Mouse (Mus musculus) left cerebral cortex, postnatal 14 days (tissue): Measurements from ENCODE around the gene Tmem198. TPM values are rescaled to one million over a fixed set of nuclear protein-coding genes. Genes with fewer than 3 reads are reported as not detected.
A peak's percentile ranks its signal among the peaks of the same experiment; 100 is the strongest.

Experiments used
- DNase-seq, 2 experiments: peaks; one replicate each; pipeline ENCODE4 v3.0.0; 2021 to 2022; ENCODE audit warnings: low spot score in 2 of 2, mixed read lengths in 1 of 2
- intact Hi-C: fragments of 180-260 bp; cut with DNase I; formaldehyde crosslinking; loops from one replicate; pipeline ENCODE4 v1.15.1; 2025
- total RNA-seq, 2 experiments: library from RNA; stranded (reverse); gene quantifications; 2 replicates each; pipeline ENCODE4 v1.2.3; 2021

Tmem198 gene
- total RNA-seq, 2 experiments from 2014 or later = 76.1 to 77.3 TPM

DNA sequence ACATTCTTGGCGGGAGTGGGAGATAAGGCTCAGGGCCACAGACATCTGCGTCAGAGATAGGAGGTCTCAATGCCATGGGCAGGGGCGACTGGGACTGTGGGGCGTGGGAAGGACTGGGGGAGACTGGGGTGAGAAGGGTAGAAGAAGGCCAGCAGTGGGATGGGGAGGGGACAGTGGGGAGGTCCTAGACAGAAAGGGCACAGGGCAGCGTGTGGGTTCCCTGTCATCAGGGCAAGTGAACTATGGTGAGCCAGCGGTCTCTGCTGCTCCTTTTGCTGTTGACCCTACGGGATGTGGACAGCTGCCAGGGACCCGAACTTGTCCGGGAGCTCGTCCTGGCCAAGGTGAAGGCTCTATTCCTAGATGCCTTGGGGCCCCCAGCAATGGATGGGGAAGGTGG, 27.7 kb downstream of the Tmem198 start, which contains the start of gene Inha:
Inha (plus strand) TSS at position 72 of the 400 bp plus-strand sequence.
- no peak for DNase-seq
- intact Hi-C loops = no loop called here

DNA sequence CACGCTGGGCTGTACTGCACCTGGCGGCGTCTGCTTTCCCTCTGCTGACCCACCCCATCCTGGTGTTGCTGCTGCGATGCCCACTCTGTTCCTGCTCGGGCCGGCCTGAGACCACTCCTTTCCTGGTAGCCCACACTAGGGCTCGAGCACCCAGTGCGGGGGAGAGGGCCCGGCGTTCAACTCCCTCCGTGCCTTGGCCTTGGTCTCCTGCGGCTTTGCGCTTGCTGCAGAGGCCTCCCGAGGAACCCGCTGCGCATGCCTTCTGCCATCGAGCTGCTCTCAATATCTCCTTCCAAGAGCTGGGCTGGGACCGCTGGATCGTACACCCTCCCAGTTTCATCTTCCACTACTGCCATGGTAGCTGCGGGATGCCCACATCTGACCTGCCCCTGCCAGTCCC, 30.3 kb downstream of the Tmem198 start:
- no peak for DNase-seq

GRCm38 (mm10) chr1:75510154-75510553, 30.8 kb downstream of the Tmem198 start:
- intact Hi-C loops = no loop called here

More for the DNA sequence above, 30.3 kb downstream of the Tmem198 start:
- intact Hi-C loops = no loop called here

DNA sequence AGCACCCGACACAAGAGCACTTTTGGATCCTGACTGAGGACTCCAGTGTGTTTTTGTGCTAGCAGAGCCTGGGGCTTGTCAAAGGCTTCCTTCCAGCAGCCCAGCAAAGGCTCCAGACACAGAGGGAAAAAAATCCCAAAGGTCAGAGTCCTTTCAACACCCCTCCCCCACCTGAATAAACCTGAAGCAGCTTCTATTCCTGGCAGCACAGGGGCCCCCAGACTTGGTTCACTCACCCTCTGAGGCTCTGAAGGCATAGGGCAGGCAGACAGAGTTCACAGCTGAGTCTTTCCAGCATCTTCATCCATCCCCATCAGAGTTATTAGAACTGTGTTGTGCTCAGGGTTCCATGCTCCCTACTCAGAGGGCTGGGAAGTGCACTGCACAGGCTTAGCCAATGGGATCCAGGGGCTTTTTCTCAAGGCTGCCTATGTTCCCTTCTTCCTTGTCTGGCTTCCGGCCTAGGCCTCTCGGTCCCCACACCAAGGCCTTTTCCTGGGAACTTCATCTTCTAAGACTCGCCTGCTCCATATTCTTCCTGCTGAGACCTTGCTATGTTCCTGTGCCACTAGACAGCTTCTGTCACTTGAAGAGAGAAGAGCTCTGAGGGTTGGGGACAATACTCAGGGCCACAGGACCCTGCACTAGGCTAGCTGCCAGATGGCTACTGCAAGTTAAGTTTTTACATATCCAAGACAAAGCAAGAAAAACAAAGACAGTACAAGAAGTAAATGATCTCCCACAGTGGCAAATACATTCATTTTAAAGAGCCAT, 32.3 kb downstream of the Tmem198 start:
- DNase-seq = no peak
- intact Hi-C loops = no loop called here

More at GRCm38 (mm10) chr1:75510154-75510553, 30.8 kb downstream of the Tmem198 start:
- no peak for DNase-seq

DNA sequence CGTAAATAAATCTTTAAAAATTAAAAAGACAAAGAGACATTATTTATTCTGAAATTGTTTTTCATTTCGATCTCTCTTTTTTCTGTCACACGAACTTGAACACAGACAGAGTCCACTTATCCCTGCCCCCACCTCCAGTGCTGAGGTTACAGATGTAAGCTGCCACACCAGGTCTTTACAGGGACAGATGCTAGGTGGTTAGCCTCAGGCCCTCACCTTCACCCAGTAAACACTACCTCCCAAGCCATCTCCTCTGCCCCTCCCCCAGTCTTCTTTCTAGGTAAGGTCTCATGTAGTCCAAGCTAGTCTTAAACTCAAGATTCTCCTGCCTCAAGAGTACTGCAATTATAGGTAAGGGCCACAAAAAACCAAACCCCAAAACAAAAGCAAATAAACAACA, 33.2 kb downstream of the Tmem198 start:
- no peak for DNase-seq
- intact Hi-C loops = no loop called here

DNA sequence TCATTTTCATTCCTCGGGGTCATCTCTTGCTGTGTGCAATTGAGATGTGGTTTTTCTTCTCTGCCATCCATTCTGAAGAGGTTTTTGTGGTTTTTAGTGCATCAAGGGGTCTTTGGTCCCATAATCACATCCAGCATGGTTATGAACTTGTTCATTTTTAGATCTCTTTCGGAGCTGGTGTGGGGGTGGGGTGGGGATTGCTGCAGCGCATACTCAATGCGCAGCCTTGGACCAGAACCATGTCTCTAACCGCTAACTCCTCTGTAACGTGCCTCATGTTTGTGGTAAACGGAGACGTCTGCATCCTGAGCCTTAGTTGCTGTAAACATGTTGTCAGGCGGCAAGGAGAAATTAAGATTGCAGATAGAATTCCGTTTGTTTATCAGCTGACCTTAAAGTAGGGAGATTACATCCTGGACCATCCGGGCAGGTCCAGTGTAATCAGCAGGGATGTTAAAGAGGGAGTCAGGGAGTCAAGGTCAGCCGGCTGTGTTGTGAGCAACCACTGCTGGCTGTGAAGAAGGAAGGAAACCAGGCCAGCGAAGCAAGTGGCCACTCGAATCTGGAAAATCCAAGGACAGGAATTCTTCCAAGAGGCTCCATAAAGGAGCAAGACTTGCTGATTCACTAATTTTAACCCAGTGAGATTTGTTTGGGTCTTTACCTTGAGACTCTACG, 37.5 kb downstream of the Tmem198 start:
- intact Hi-C loops = no loop called here
- DNase-seq = no peak

DNA sequence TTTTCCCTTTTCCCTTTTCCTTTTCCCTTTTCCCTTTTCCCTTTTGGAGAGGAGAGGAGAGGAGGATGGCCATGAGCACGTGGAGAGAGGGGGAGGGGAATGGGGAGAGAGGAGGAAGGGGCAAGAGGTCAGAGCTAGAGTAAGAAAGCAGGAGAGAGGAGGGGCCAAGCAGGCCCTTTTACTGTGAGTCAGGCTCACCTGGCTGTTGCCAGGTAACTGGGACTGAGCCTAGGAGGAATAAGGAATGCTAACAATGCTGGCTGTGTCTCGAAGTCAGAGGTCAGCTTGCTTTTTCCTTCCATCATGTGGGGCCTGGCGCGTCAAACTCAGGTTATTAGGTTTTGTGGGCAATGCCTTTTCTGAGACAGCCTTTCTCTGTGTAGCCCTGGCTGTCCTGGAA, 38.7 kb downstream of the Tmem198 start:
- DNase-seq = no peak
- intact Hi-C loops = no loop called here

GRCm38 (mm10) chr1:75518427-75518826, 39.1 kb downstream of the Tmem198 start:
- intact Hi-C loops = no loop called here
- no peak for DNase-seq

DNA sequence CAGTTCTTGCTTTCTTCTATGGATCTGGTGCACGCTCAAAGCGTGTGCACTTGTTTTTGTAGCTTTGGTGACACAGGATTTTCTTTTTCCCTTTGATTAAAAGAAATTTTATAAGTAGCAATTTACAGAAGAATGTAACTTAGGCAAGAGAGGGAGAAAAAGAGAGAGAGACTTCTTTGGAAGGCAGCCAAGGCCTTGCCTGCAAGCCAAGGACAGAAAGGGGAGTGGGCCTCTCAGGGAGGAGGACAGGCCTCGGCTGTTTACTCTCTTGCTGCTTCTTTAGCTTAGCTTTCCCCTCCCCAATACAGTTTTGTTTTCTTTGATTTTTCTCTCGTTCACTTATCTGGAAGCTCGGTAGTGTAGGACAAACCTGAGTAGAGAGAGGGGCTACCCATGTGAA, 40.2 kb downstream of the Tmem198 start:
- DNase-seq = no peak
- intact Hi-C loops = no loop called here

GRCm38 (mm10) chr1:75521321-75522031, 42.1 kb downstream of the Tmem198 start, which contains the start of gene Stk11ip:
Gene Stk11ip, plus strand, starts transcription at chr1:75521529.
- peak; percentile 89 to 91 for DNase-seq
- intact Hi-C loops = no loop called here

- intact Hi-C loops = no loop called here
- DNase-seq = no peak
Observed at GRCm38 (mm10) chr1:75524679-75525078, 45.3 kb downstream of the Tmem198 start.

DNA sequence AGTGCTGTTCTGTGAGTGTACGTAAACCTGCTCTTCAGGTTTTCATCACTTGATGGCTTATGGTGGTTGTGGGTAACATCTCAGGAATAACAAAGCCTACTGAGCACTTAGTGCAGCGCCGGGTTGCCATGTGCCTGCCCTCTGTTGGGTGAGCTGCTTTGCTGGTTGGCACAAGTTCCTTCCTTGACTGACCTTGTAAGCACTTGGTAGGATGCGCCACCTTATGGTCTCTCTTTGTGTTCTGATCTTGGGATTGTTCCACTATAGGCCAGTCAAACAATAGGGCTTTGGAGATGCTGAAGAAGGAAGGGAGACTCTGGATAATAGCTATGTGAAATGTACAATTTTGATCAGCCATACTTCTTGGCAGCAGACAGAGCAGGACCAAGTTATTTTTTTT, 51.2 kb downstream of the Tmem198 start:
- intact Hi-C loops = no loop called here
- no peak for DNase-seq

GRCm38 (mm10) chr1:75532280-75533172, 53.2 kb downstream of the Tmem198 start:
- intact Hi-C loops = no loop called here
- DNase-seq = no peak

GRCm38 (mm10) chr1:75533325-75534252, 54.3 kb downstream of the Tmem198 start:
- DNase-seq = no peak
- intact Hi-C loops = no loop called here
